Mouse (Mus musculus): ENCODE measurements around the gene Slc26a5.

GRCm38 (mm10) chr5:21810924-21811323 is 54.5 kb downstream of the Slc26a5 start:
- TF ChIP-seq POLR2A (IDR thresholded peaks at IDR 0.05; ENCODE audit: borderline replicate concordance, control insufficient read depth, low read depth, low read length) (no peak), CTCF (IDR thresholded peaks at IDR 0.05; ENCODE audit: control insufficient read depth, insufficient read depth, low read length) (no peak)
